ENCODE assay signal across 16 mouse cellular contexts in genomic region chr2:164894644-164895043, GRCm38 (mm10). TPM values are rescaled to one million over a fixed set of nuclear protein-coding genes. Genes with fewer than 3 reads are reported as not detected.
DNase-seq lines count a peak whose midpoint lies in the region; ATAC-seq and TF ChIP-seq lines count a peak whose summit lies in the region.
"Had no signal": no experiment of that assay in that cellular context is flagged by ENCODE, and none has a peak within 500 bp of the region (broad histone marks: within the 10 kb centered on the region; RNA-seq: fewer than 3 reads in every experiment).

No protein-coding gene starts in this region.

- no peak for TF ChIP-seq EP300 in heart, postnatal 0 days (IDR thresholded peaks at IDR 0.05; ENCODE audit: low read depth)
- TF ChIP-seq EP300 in liver, embryonic 14.5 days (IDR thresholded peaks at IDR 0.05; ENCODE audit: low read depth) = no peak
- no peak for TF ChIP-seq EP300 in ES-Bruce4 (IDR thresholded peaks at IDR 0.05; ENCODE audit: insufficient read depth, low read depth, low read length)

- H3K9ac ChIP-seq in heart, postnatal 0 days (replicated peaks; ENCODE audit: low read depth, low read length) = no peak overlapping the region
- H3K9ac ChIP-seq in liver, embryonic 14.5 days (replicated peaks) = no peak overlapping the region
- H3K9ac ChIP-seq in liver, embryonic 11.5 days (ENCODE audit: low read depth, low read length) = no peak overlapping the region
- H3K9ac ChIP-seq in ES-Bruce4 (ENCODE audit: low read depth, poor library complexity, severe bottlenecking) = no peak overlapping the region
- H3K9ac ChIP-seq: limb, embryonic 13.5 days; lung, embryonic 15.5 days; neural tube, embryonic 12.5 days had no signal

- TF ChIP-seq POLR2A in ES-Bruce4 (IDR thresholded peaks at IDR 0.05; ENCODE audit: insufficient read depth, low read length) = no peak

- H3K9me3 ChIP-seq in heart, postnatal 0 days (replicated peaks; ENCODE audit: control insufficient read depth, low read length) = no peaks in the 10 kb centered on the region
- H3K9me3 ChIP-seq in liver, embryonic 14.5 days (ENCODE audit: control insufficient read depth, low read length) = no peaks in the 10 kb centered on the region
- no peaks in the 10 kb centered on the region for H3K9me3 ChIP-seq in liver, embryonic 11.5 days (ENCODE audit: control insufficient read depth, low read length)
- no peaks in the 10 kb centered on the region for H3K9me3 ChIP-seq in ES-Bruce4 (replicated peaks; ENCODE audit: control insufficient read depth, insufficient read depth, low read length, poor library complexity, severe bottlenecking)
- H3K9me3 ChIP-seq: limb, embryonic 13.5 days; lung, embryonic 15.5 days; midbrain, embryonic 10.5 days; neural tube, embryonic 12.5 days had no signal

- WGBS in heart, postnatal 0 days = 73% methylated on average over 1 of the region's 1 CpGs
- WGBS in liver, embryonic 14.5 days (ENCODE audit: insufficient replicate concordance) = 73% methylated on average over 1 of the region's 1 CpGs
- 90% methylated on average over 1 of the region's 1 CpGs for WGBS in liver, embryonic 11.5 days

- peaks cover 99% of the 10 kb centered on the region for H3K36me3 ChIP-seq in heart, postnatal 0 days (replicated peaks; ENCODE audit: control insufficient read depth, insufficient read depth, low read length)
- peaks cover 94% of the 10 kb centered on the region for H3K36me3 ChIP-seq in liver, embryonic 14.5 days (replicated peaks; ENCODE audit: control insufficient read depth, insufficient read depth, low read depth)
- peaks cover 91% of the 10 kb centered on the region for H3K36me3 ChIP-seq in liver, embryonic 11.5 days (ENCODE audit: control insufficient read depth, insufficient read depth, low read length)
- peaks cover 40% of the 10 kb centered on the region for H3K36me3 ChIP-seq in ES-Bruce4 (ENCODE audit: control insufficient read depth, insufficient read depth, low read length, poor library complexity, severe bottlenecking)

- H3K4me1 ChIP-seq in heart, postnatal 0 days (ENCODE audit: control insufficient read depth, insufficient read depth) = no peaks in the 10 kb centered on the region
- H3K4me1 ChIP-seq in liver, embryonic 14.5 days (replicated peaks; ENCODE audit: control insufficient read depth in 2 of 2, insufficient read depth in 2 of 2, low read length in 1 of 2) = no peaks in the 10 kb centered on the region
- H3K4me1 ChIP-seq in liver, embryonic 11.5 days (replicated peaks; ENCODE audit: control insufficient read depth, insufficient read depth, low read length) = no peaks in the 10 kb centered on the region; the same call in 1 of the 2 replicates
- H3K4me1 ChIP-seq in ES-Bruce4 (ENCODE audit: control insufficient read depth, insufficient read depth, low read length) = no peaks in the 10 kb centered on the region
- H3K4me1 ChIP-seq: limb, embryonic 13.5 days; lung, embryonic 15.5 days; midbrain, embryonic 10.5 days; neural tube, embryonic 12.5 days had no signal

- TF ChIP-seq CTCF in heart, postnatal 0 days (IDR thresholded peaks at IDR 0.05; ENCODE audit: low read depth) = peak; percentile 14; the same call in 1 of the 2 replicates
- TF ChIP-seq CTCF in liver, embryonic 14.5 days (IDR thresholded peaks at IDR 0.05; ENCODE audit: low read depth) = 0 out of 2 replicates have a peak, but pooled peaks have one; percentile 4
- TF ChIP-seq CTCF in ES-Bruce4 (IDR thresholded peaks at IDR 0.05; ENCODE audit: low read depth, low read length) = peak; percentile 32

- ATAC-seq in heart, postnatal 0 days (ENCODE audit: insufficient read depth, low read depth) = no peak
- no peak for ATAC-seq in liver, embryonic 14.5 days (ENCODE audit: insufficient read depth)
- ATAC-seq in liver, embryonic 11.5 days (replicated peaks; ENCODE audit: low FRiP score) = no peak
- ATAC-seq in erythroid progenitor cell, adult 5-6 weeks (replicated peaks; ENCODE audit: low FRiP score, poor library complexity, severe bottlenecking) = no peak
- ATAC-seq: intestine, embryonic 16.5 days had no signal

- no peak overlapping the region for H3K4me3 ChIP-seq in heart, postnatal 0 days (ENCODE audit: low read depth, low read length)
- no peak overlapping the region for H3K4me3 ChIP-seq in liver, embryonic 14.5 days (ENCODE audit: insufficient read depth in 1 of 2, low read depth in 2 of 2, low read length in 2 of 2)
- H3K4me3 ChIP-seq in liver, embryonic 11.5 days (ENCODE audit: low read depth, low read length) = no peak overlapping the region
- no peak overlapping the region for H3K4me3 ChIP-seq in ES-Bruce4 (ENCODE audit: low read depth, low read length)
- H3K4me3 ChIP-seq: limb, embryonic 13.5 days; lung, embryonic 15.5 days; midbrain, embryonic 10.5 days; neural tube, embryonic 12.5 days had no signal

- intact Hi-C loops in heart, postnatal 14 days (cut with DNase I) = no loop called here

- DNase-seq in heart, postnatal 0 days (ENCODE audit: low spot score) = no peak
- no peak for DNase-seq in heart, postnatal 14 days
- DNase-seq in liver, embryonic 14.5 days (ENCODE audit: low read depth in 3 of 3, low spot score in 3 of 3) = no peak
- no peak for DNase-seq in liver, embryonic 11.5 days (ENCODE audit: low spot score)
- peak; percentile 56 for DNase-seq in 3T3-L1 (ENCODE audit: low read depth, low spot score)
- DNase-seq: cerebellum, adult 9-10 months; gastrocnemius, postnatal 14 days; right cerebral cortex, postnatal 25 days had no signal

- H3K27ac ChIP-seq in heart, postnatal 0 days (ENCODE audit: low read depth) = no peak overlapping the region
- H3K27ac ChIP-seq in liver, embryonic 14.5 days = no peak overlapping the region
- no peak overlapping the region for H3K27ac ChIP-seq in liver, embryonic 11.5 days (ENCODE audit: low read depth, low read length)
- no peak overlapping the region for H3K27ac ChIP-seq in ES-Bruce4 (ENCODE audit: insufficient read depth, low read length)
- H3K27ac ChIP-seq: limb, embryonic 13.5 days; lung, embryonic 15.5 days; midbrain, embryonic 10.5 days; neural tube, embryonic 12.5 days had no signal

- no peak overlapping the region for H3K4me2 ChIP-seq in heart, postnatal 0 days (ENCODE audit: low read depth, low read length)
- no peak overlapping the region for H3K4me2 ChIP-seq in liver, embryonic 14.5 days (ENCODE audit: low read depth)
- H3K4me2 ChIP-seq in liver, embryonic 11.5 days = no peak overlapping the region
- H3K4me2 ChIP-seq: heart, embryonic 11.5 days; limb, embryonic 13.5 days; lung, embryonic 15.5 days; neural tube, embryonic 12.5 days had no signal

- H3K27me3 ChIP-seq in heart, postnatal 0 days (ENCODE audit: control insufficient read depth, insufficient read depth, low read length) = no peaks in the 10 kb centered on the region
- H3K27me3 ChIP-seq in liver, embryonic 14.5 days (ENCODE audit: control insufficient read depth, insufficient read depth, low read length) = no peaks in the 10 kb centered on the region
- no peaks in the 10 kb centered on the region for H3K27me3 ChIP-seq in liver, embryonic 11.5 days (replicated peaks; ENCODE audit: control insufficient read depth, insufficient read depth, low read length)
- H3K27me3 ChIP-seq in ES-Bruce4 (ENCODE audit: control insufficient read depth, insufficient read depth, low read length, poor library complexity, severe bottlenecking) = no peaks in the 10 kb centered on the region
- H3K27me3 ChIP-seq: limb, embryonic 13.5 days; lung, embryonic 15.5 days; neural tube, embryonic 12.5 days had no signal

RNA-seq across cellular contexts. Expression of gene Pcif1, which starts 15.5 kb away (rescaled TPM):
- total RNA-seq in heart, postnatal 0 days (2014; rRNA removed; ENCODE audit: low replicate concordance) = 51.8 and 63.6 TPM in 2 replicates
- polyA plus RNA-seq in heart, postnatal 0 days (2015; fragmentation: Nextera tagmentation; extraction: Ambion mirVana) = 50.6 and 54.2 TPM in 2 replicates
- total RNA-seq in heart, postnatal 14 days (2021) = 10 to 100 TPM; 33.0 to 33.6 TPM
- polyA plus RNA-seq in liver, embryonic 14.5 days (2012; rRNA removed) = 19.6 and 20.2 TPM in 2 replicates
- 37.5 and 43.4 TPM in 2 replicates for polyA plus RNA-seq in liver, embryonic 14.5 days (2014; fragmentation: Nextera tagmentation; extraction: Ambion mirVana)
- 63.9 and 67.5 TPM in 2 replicates for polyA plus RNA-seq in liver, embryonic 11.5 days (2014; fragmentation: Nextera tagmentation; extraction: Ambion mirVana)
- polyA plus RNA-seq in ES-Bruce4 (2011; ENCODE audit: insufficient read depth, insufficient read length, low read depth, missing spikeins) = 30.2 and 30.9 TPM in 2 replicates
- 57.7 and 71.3 TPM in 2 replicates for total RNA-seq in erythroid progenitor cell, adult 5-6 weeks (2015; ENCODE audit: low replicate concordance)
- total RNA-seq in erythroid progenitor cell, adult 5-6 weeks (2017; ENCODE audit: low replicate concordance) = 36.3 and 42.7 TPM in 2 replicates

RNA-seq across cellular contexts. Expression of gene Zfp335, which starts 16.9 kb away (rescaled TPM):
- total RNA-seq in heart, postnatal 0 days (2014; rRNA removed; ENCODE audit: low replicate concordance) = 18.0 and 19.6 TPM in 2 replicates
- polyA plus RNA-seq in heart, postnatal 0 days (2015; fragmentation: Nextera tagmentation; extraction: Ambion mirVana) = 3.7 TPM in 2 replicates
- total RNA-seq in heart, postnatal 14 days (2021) = 10 to 100 TPM; 10.7 to 10.8 TPM
- 8.8 and 10.1 TPM in 2 replicates for polyA plus RNA-seq in liver, embryonic 14.5 days (2012; rRNA removed)
- polyA plus RNA-seq in liver, embryonic 14.5 days (2014; fragmentation: Nextera tagmentation; extraction: Ambion mirVana) = 4.0 and 5.2 TPM in 2 replicates
- polyA plus RNA-seq in liver, embryonic 11.5 days (2014; fragmentation: Nextera tagmentation; extraction: Ambion mirVana) = 15.0 TPM in 2 replicates
- 9.1 and 10.6 TPM in 2 replicates for polyA plus RNA-seq in ES-Bruce4 (2011; ENCODE audit: insufficient read depth, insufficient read length, low read depth, missing spikeins)
- 25.2 and 25.6 TPM in 2 replicates for total RNA-seq in erythroid progenitor cell, adult 5-6 weeks (2015; ENCODE audit: low replicate concordance)
- total RNA-seq in erythroid progenitor cell, adult 5-6 weeks (2017; ENCODE audit: low replicate concordance) = 14.9 and 16.3 TPM in 2 replicates

RNA-seq across cellular contexts. Expression of gene Pltp, which starts 37.1 kb away (rescaled TPM):
- 7.7 and 10.4 TPM in 2 replicates for total RNA-seq in heart, postnatal 0 days (2014; rRNA removed; ENCODE audit: low replicate concordance)
- 8.3 and 8.6 TPM in 2 replicates for polyA plus RNA-seq in heart, postnatal 0 days (2015; fragmentation: Nextera tagmentation; extraction: Ambion mirVana)
- total RNA-seq in heart, postnatal 14 days (2021) = 10 to 100 TPM; 43.7 to 58.5 TPM
- 8.4 and 9.6 TPM in 2 replicates for polyA plus RNA-seq in liver, embryonic 14.5 days (2012; rRNA removed)
- polyA plus RNA-seq in liver, embryonic 14.5 days (2014; fragmentation: Nextera tagmentation; extraction: Ambion mirVana) = 7.6 and 10.0 TPM in 2 replicates
- 9.9 and 10.7 TPM in 2 replicates for polyA plus RNA-seq in liver, embryonic 11.5 days (2014; fragmentation: Nextera tagmentation; extraction: Ambion mirVana)
- 52.4 and 55.9 TPM in 2 replicates for polyA plus RNA-seq in ES-Bruce4 (2011; ENCODE audit: insufficient read depth, insufficient read length, low read depth, missing spikeins)
- 1.3 and 5.0 TPM in 2 replicates for total RNA-seq in erythroid progenitor cell, adult 5-6 weeks (2015; ENCODE audit: low replicate concordance)
- total RNA-seq in erythroid progenitor cell, adult 5-6 weeks (2017; ENCODE audit: low replicate concordance) = 0.23 TPM in 1 of 2 replicates, not detected in the other

RNA-seq across cellular contexts. Expression of gene Mmp9, which starts 45.9 kb away (rescaled TPM):
- 0.08 and 2.1 TPM in 2 replicates for total RNA-seq in heart, postnatal 0 days (2014; rRNA removed; ENCODE audit: low replicate concordance)
- 0.32 and 0.64 TPM in 2 replicates for polyA plus RNA-seq in heart, postnatal 0 days (2015; fragmentation: Nextera tagmentation; extraction: Ambion mirVana)
- under 1 TPM; 0.43 to 0.63 TPM for total RNA-seq in heart, postnatal 14 days (2021)
- polyA plus RNA-seq in liver, embryonic 14.5 days (2012; rRNA removed) = 0.97 and 1.00 TPM in 2 replicates
- polyA plus RNA-seq in liver, embryonic 14.5 days (2014; fragmentation: Nextera tagmentation; extraction: Ambion mirVana) = 0.76 and 1.2 TPM in 2 replicates
- polyA plus RNA-seq in liver, embryonic 11.5 days (2014; fragmentation: Nextera tagmentation; extraction: Ambion mirVana) = 0.66 and 1.9 TPM in 2 replicates
- polyA plus RNA-seq in ES-Bruce4 (2011; ENCODE audit: insufficient read depth, insufficient read length, low read depth, missing spikeins) = 5.8 and 6.2 TPM in 2 replicates
- total RNA-seq in erythroid progenitor cell, adult 5-6 weeks (2015; ENCODE audit: low replicate concordance) = 41.1 and 44.7 TPM in 2 replicates
- 21.5 and 25.3 TPM in 2 replicates for total RNA-seq in erythroid progenitor cell, adult 5-6 weeks (2017; ENCODE audit: low replicate concordance)
